Mouse (Mus musculus) c-Kit-positive CD71-negative TER-119-negative erythroid progenitor cells, embryonic 14.5 days (primary cell): ENCODE data around the gene Ereg.

Source experiments
- DNase-seq: peaks from one replicate; pipeline ENCODE4 v3.0.0-alpha.2; 2013; ENCODE audit warnings: low read depth

Gene Ereg

DNA sequence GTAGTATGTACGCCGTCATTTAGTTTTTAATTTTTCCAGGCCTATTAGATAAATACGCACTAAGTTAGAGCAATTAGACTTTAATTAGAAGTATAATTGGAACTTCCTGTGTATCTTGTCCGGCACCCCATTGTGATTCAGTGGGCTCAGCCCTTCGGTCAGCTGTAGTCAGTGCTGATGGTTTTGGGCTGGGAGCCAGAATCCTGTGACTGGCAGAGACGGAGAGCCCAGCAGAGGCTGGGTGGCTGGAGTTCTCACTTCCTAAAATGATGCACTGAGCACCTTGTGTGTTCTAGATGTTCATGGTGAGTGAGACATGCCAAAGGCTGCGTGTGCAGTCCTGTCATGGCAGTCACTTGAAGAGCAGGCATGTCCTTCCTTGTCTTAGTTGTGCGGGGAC lies 36.6 kb downstream of the Ereg start:
- no peak for DNase-seq

DNA sequence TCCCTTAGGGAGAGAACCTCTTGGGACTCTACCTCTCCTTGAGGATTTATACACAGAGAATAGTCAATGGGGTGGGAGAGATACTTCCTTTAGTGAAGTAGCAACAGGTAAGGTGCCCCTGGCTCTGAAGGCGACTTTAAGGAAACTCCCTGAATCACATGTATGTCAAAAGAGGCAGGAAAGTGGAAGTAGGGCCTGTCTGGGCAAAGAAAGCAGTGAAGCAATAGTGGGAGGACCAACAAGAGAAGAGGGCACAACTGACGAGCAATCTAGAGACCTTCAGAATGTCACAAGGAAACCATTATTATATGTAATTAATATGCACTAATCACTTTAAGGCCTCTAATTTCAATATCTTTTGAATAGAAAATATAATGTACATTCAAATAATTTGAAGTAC lies 39.5 kb downstream of the Ereg start:
- DNase-seq: no peak

DNA sequence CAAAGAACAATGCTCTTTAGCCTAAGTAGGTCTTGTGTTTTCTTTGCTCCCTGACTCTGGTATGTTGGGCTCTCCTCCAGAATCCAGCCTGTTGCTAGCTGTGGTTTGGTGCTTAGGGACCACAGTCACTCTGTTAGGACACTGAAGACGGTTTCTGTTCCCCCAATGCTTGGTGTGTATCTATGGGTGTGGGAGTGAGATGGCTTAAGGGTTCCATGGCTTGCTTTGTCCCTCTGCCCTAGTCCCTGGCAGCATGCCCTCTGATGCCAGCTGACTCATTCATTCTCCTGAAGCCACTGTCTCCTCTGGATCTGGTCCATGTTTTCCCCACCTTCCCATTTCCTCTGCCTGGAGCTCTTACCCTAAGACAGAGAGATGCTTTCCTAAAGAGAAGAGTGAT lies 40.2 kb downstream of the Ereg start:
- DNase-seq: no peak

DNA sequence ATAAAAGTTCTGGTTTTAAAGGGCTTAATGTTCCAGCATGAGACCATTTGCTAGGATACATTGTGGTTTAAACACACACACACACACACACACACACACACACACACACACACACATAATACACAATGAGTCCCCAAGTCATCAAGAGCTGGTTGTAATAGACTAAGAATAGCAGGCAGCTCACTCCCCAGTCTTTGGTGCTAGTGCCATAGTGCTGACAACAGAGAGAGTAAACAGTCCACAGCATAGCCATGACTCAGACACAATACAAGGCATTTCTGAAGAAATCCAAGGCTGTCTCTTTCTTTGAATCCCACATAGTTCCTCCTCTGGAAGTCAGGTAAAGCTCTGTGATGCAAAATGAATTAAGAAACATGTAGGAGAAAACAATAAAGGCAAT lies 44.2 kb downstream of the Ereg start:
- no peak for DNase-seq

DNA sequence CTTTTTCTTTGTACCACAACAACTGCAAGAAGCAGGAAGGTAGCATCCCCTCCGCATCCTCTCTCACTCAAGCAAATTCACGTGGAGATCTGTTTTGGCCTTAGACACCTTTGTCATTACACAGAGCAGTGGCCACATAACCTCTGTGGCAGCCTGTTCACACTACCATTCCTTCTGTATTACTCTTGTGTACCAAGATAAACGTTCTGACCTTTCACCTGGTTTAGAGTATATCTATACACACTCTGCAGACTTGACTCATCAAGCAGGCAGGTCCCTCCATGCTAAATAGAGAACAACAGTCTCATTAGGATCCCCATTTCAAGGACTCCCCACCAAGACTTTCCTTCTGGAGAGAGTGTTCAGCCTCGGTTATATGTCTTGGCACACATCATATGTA lies 49.0 kb downstream of the Ereg start:
- no peak for DNase-seq

DNA sequence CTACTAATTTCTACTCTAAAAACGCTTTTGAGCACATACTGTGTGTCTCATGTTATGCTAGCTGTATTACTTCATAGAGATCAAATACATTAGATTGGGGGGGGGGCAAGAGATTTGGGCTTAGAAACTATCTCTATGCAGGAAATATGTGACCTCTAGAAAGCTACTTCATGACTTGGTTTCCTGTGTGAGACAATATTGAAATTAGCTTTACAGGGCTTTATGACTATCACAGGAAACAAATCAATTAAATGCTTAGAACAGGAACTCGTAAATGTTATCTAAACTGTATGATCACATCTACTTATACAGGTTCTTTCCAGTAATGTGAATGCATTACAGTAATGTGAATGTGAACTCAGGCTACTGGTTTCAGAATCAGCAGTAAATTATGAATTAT lies 49.7 kb downstream of the Ereg start:
- DNase-seq: no peak

DNA sequence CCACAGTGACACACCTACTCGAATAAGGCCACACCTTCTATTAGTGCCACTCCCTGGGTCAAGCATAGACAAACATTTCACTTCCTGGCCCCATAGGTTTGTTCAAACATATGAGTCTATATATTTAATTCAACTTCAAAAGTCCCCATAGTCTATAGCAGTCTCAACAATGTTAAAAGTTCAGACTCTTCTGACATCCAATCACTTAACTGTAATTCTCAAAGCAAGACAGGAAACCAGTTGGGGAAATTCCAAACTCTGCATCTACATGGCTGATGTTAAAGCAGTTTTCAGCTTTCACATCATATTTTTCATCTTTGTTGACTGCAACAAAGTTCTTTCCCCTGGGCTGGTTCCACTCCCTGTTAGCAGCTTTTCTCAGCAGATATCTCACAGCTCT lies 52.2 kb downstream of the Ereg start:
- DNase-seq: no peak

DNA sequence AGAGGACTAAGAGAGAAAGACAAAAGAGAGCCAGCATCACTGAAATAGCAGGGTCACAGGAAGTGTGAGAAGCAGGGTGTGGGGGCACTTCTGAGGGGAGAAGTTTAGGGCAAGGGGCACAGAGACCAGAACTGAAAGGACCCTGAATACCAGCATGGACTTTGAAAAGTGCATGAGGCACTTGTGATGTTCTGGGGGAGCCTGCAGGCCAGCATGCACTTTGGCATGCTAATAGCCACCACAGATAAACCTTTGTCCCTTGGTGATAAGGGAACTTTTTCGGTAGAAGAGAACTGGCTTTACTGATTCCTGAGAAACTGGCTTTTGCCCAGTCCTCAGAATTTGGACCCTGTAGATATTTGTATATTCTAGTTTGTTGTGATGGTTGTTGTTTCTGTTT lies 60.5 kb downstream of the Ereg start:
- DNase-seq: no peak

DNA sequence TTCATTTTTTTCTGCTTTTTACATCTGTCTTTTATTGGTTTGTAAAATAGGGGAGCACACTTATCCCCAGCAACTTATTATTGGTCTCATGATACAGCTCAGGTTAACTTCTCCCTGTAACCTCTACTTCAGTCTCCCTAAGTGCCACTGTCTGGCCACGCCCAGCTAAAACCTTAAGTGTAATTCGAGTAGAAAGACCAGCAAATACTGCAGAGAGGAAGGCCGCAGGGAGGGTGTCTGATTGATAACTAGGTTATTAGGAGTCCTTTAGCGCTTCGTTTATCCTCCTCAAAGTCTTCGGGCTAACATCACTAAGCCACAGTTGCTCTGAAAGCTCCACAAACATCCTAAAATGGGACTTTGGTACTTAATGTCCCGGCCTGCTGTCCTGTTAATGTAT lies 64.5 kb downstream of the Ereg start:
- DNase-seq: no peak

DNA sequence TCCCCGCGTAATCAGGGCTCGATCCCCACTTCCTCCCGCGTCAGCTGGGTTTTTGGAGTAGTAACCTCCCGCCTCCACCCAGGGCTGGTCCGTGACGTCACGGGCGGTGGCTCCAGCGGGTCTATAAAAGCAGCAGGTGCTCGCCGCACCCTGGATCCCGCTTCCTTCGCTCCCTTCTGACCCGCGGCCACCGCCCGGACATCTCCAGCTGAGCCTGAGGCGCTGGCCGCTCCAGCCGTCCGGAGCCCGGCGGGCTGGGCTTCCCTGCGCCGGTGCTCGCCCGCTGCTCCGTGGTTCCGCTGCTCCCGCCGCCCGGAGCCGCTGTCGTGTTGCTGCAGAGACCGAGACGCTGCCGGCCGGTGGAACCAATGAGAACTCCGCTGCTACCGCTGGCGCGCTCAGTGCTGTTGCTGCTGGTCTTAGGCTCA lies 65.0 kb downstream of the Ereg start, which contains the start of gene Areg:
Areg (plus strand) TSS at position 154 of the 428 bp plus-strand sequence.
- no peak for DNase-seq

DNA sequence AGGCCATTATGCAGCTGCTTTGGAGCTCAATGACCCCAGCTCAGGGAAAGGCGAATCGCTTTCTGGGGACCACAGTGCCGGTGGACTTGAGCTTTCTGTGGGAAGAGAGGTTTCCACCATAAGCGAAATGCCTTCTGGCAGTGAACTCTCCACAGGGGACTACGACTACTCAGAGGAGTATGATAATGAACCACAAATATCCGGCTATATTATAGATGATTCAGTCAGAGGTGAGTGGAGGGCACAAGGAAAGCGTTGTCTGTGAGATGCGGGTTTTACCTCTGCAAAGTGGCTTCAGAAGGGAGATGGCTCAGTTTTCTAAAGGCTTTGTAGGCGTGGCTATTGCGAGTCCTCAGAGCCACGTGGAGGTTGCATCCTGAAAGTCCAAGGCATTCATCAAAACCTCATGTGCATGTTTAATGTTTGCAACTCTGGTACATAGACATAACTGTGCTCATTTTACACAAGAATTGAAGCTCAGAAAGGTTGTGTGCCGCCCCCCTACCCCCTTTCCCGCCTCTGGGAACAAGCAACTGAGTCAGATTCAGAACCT lies 66.5 kb downstream of the Ereg start:
- DNase-seq: no peak
